Mouse (Mus musculus) forebrain, embryonic 12.5 days (tissue): Measurements from ENCODE around the gene Cpne1. TPM values are rescaled to one million over a fixed set of nuclear protein-coding genes. Genes with fewer than 3 reads are reported as not detected.

Experiments
- polyA plus RNA-seq: library from polyadenylated mRNA; unstranded; fragments of >200 nt; fragmentation: Nextera tagmentation; extraction: Ambion mirVana; gene quantifications from 2 replicates; pipeline ENCODE4 v1.2.1, GENCODE M21; 2016

Gene Cpne1
- polyA plus RNA-seq, 1 experiment from 2014 or later, result 56.6 TPM

Other genes with a start within 250 kb of the Cpne1 start
- 67.3 and 72.9 TPM in 2 replicates for gene Uqcc1, start 181.7 kb downstream of the Cpne1 start, polyA plus RNA-seq
- not detected in 2 replicates for gene Gm15557, start 171.2 kb downstream of the Cpne1 start, polyA plus RNA-seq
- gene Gdf5, start 166.6 kb downstream of the Cpne1 start, polyA plus RNA-seq, result 2.1 and 2.9 TPM in 2 replicates
- gene Cep250, start 155.5 kb downstream of the Cpne1 start, polyA plus RNA-seq, result 28.9 and 30.5 TPM in 2 replicates
- gene 6430550D23Rik, start 104.0 kb downstream of the Cpne1 start, polyA plus RNA-seq, result 1.3 TPM in 2 replicates
- 196 and 199 TPM in 2 replicates for gene Ergic3, start 103.9 kb downstream of the Cpne1 start, polyA plus RNA-seq
- gene Fer1l4, start 59.0 kb downstream of the Cpne1 start, polyA plus RNA-seq, result not detected in 2 replicates
- gene Spag4, start 46.8 kb downstream of the Cpne1 start, polyA plus RNA-seq, result 5.3 and 7.7 TPM in 2 replicates
- 53.0 and 58.0 TPM in 2 replicates for gene Rbm12, start within 50 bp of the Cpne1 start, polyA plus RNA-seq
- gene Gm28036, start 15.1 kb upstream of the Cpne1 start, polyA plus RNA-seq, result 20.4 and 31.9 TPM in 2 replicates
- gene Romo1, start 32.1 kb upstream of the Cpne1 start, polyA plus RNA-seq, result 388 and 397 TPM in 2 replicates
- 30.8 and 31.5 TPM in 2 replicates for gene Nfs1, start 32.2 kb upstream of the Cpne1 start, polyA plus RNA-seq
- gene Rbm39, start 68.3 kb upstream of the Cpne1 start, polyA plus RNA-seq, result 708 and 716 TPM in 2 replicates
- 105 and 111 TPM in 2 replicates for gene Phf20, start 84.5 kb upstream of the Cpne1 start, polyA plus RNA-seq
- 5.0 and 5.2 TPM in 2 replicates for gene Cnbd2, start 200.3 kb upstream of the Cpne1 start, polyA plus RNA-seq
- 101 and 104 TPM in 2 replicates for gene Scand1, start 200.7 kb upstream of the Cpne1 start, polyA plus RNA-seq